Mouse (Mus musculus) lung, postnatal 36 days (tissue): Measurements from ENCODE around the gene Cd79a.

ENCODE experiments used
- DNase-seq: peaks from one replicate; pipeline ENCODE4 v3.0.0; 2022; ENCODE audit warnings: mixed read lengths

The Cd79a gene

GRCm38 (mm10) chr7:24897224-24897623 lies at the start of gene Cd79a:
Gene Cd79a (plus strand): TSS chr7:24897381.
- peak; percentile 34 for DNase-seq

GRCm38 (mm10) chr7:24850162-24850561 lies 47.0 kb upstream of the Cd79a start:
- no peak for DNase-seq

GRCm38 (mm10) chr7:24850899-24851303 lies 46.3 kb upstream of the Cd79a start:
- DNase-seq: peak; percentile 32

GRCm38 (mm10) chr7:24851596-24852325 lies 45.4 kb upstream of the Cd79a start:
- DNase-seq: no peak

- no peak for DNase-seq
These were observed 44.5 kb upstream of the Cd79a start for GRCm38 (mm10) chr7:24852557-24853232.

GRCm38 (mm10) chr7:24853233-24853563 lies 44.0 kb upstream of the Cd79a start:
- DNase-seq: no peak

GRCm38 (mm10) chr7:24853695-24854094 lies 43.5 kb upstream of the Cd79a start:
- no peak for DNase-seq

GRCm38 (mm10) chr7:24856460-24857120 lies 40.6 kb upstream of the Cd79a start:
- DNase-seq: no peak

GRCm38 (mm10) chr7:24859234-24859633 lies 37.9 kb upstream of the Cd79a start:
- no peak for DNase-seq

GRCm38 (mm10) chr7:24861913-24862312 lies 35.3 kb upstream of the Cd79a start, which contains the start of gene Gm9844:
Gene Gm9844 (plus strand): TSS chr7:24862213.
- DNase-seq: no peak

GRCm38 (mm10) chr7:24862853-24863252 lies 34.3 kb upstream of the Cd79a start:
- no peak for DNase-seq

GRCm38 (mm10) chr7:24864156-24864555 lies 33.0 kb upstream of the Cd79a start:
- no peak for DNase-seq

- DNase-seq: no peak
These were observed 28.1 kb upstream of the Cd79a start for GRCm38 (mm10) chr7:24869080-24869479.

GRCm38 (mm10) chr7:24869532-24870165 lies 27.5 kb upstream of the Cd79a start, which contains the start of the genes Lypd4 and Dmrtc2:
Gene Lypd4 (minus strand): TSS chr7:24869941.
Gene Dmrtc2 (plus strand): TSS chr7:24870057.
- no peak for DNase-seq

GRCm38 (mm10) chr7:24877588-24877987 lies 19.6 kb upstream of the Cd79a start:
- no peak for DNase-seq

- no peak for DNase-seq
These were observed 17.6 kb upstream of the Cd79a start for GRCm38 (mm10) chr7:24879620-24880019.

GRCm38 (mm10) chr7:24882416-24883199 lies 14.6 kb upstream of the Cd79a start:
- no peak for DNase-seq

GRCm38 (mm10) chr7:24883896-24884692 lies 13.1 kb upstream of the Cd79a start, which contains the start of gene Rps19:
Gene Rps19 (plus strand): TSS chr7:24884371.
- DNase-seq: peak; percentile 100

- DNase-seq: peak; percentile 32
These were observed 12.4 kb upstream of the Cd79a start for GRCm38 (mm10) chr7:24884693-24885291.

GRCm38 (mm10) chr7:24885468-24886307 lies 11.5 kb upstream of the Cd79a start:
- no peak for DNase-seq
